Mouse (Mus musculus): ENCODE measurements at regions not wholly inside any gene's neighbourhood (a gene's known extent, or its start where the extent isn't known, plus 50 kb on each side); places are given as distances from the start of the nearest gene placed in this dataset.

DNA sequence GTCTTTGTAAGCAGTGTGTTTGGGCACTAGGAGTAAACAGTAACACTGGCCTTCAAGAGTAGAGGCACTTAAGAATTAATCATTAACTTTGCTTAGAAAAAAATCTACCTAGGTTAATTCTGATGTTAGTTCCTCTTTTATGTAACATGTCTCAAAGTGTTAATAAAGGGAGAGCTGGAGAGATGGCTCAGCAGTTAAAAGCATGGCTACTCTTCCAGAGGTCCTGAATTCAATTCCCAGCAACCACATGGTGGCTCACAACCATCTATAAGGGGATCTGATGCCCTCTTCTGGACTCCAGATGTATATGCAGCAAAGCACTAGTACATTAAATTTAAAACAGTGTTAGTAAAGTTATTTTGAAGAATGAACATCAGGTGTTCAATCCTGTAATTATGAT is 195.9 kb upstream of the Mkln1 start:
- no peak for DNase-seq (ENCODE audit: low spot score)
- Histone ChIP-seq H3K27ac (replicated peaks; ENCODE audit: low read depth, low read length) (no peak overlapping the region), H3K4me1 (ENCODE audit: control insufficient read depth, insufficient read depth, low read length) (no peaks in the 10 kb centered on the region), H3K27me3 (ENCODE audit: control insufficient read depth, insufficient read depth, low read length) (no peaks in the 10 kb centered on the region), H3K9ac (replicated peaks; ENCODE audit: low read length) (no peak overlapping the region), H3K4me2 (ENCODE audit: low read depth, low read length) (no peak overlapping the region), H3K4me3 (ENCODE audit: low read depth, low read length) (no peak overlapping the region), H3K9me3 (replicated peaks; ENCODE audit: control insufficient read depth, low read length) (no peaks in the 10 kb centered on the region), H3K36me3 (replicated peaks; ENCODE audit: control insufficient read depth, insufficient read depth, low read depth, low read length) (no peaks in the 10 kb centered on the region)
- no peak for ATAC-seq (replicated peaks; ENCODE audit: insufficient number of reproducible peaks, low FRiP score, low TSS enrichment, low read depth)

DNA sequence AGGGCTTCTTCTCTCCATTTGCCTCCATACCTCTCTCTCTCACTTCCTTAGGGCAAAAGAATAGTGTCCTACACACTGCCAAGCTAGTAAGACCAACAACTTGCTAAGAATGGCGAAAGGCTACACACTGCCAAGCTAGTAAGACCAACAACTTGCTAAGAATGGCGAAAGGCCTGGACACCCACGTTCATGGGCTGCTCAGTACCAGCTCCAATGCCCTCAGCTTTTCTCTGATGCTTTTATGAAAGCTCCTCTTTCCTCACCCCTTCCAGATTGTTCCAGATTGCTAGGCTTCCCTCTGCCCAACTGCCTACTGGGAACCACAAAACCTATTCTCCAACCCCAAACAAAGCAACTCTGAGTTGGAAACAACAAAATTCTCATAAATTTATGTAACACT is 194.1 kb upstream of the Mkln1 start:
- H3K4me3 ChIP-seq (ENCODE audit: low read depth, low read length) = no peak overlapping the region
- WGBS = 88% methylated on average over 3 of the region's 3 CpGs
- H3K27ac ChIP-seq (replicated peaks; ENCODE audit: low read depth, low read length) = no peak overlapping the region
- DNase-seq (ENCODE audit: low spot score) (no peak), ATAC-seq (replicated peaks; ENCODE audit: insufficient number of reproducible peaks, low FRiP score, low TSS enrichment, low read depth) (no peak)
- H3K4me1 ChIP-seq (ENCODE audit: control insufficient read depth, insufficient read depth, low read length) = no peaks in the 10 kb centered on the region
- no peak overlapping the region for H3K9ac ChIP-seq (replicated peaks; ENCODE audit: low read length)
- no peaks in the 10 kb centered on the region for H3K9me3 ChIP-seq (replicated peaks; ENCODE audit: control insufficient read depth, low read length)
- no peaks in the 10 kb centered on the region for H3K36me3 ChIP-seq (replicated peaks; ENCODE audit: control insufficient read depth, insufficient read depth, low read depth, low read length)
- no peak overlapping the region for H3K4me2 ChIP-seq (ENCODE audit: low read depth, low read length)
- H3K27me3 ChIP-seq (ENCODE audit: control insufficient read depth, insufficient read depth, low read length) = no peaks in the 10 kb centered on the region

DNA sequence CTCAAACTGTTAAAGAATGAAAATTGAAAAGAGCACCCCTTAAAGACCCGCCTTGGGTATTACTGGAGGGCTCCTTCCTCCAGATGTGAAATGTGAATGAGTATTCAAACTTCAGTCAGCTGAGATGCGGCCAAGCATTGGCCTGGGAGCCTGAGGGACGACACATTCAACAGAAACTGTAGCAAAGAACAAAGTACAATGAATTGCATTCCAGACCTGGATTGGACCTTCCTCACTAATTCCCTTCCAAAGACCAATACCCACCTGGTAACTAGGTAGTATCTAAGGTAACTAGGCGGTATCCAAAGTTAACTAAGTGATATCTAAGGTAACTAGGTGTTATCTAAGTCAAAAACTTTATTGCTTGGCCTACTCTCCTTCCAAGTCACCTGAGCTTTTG is 193.7 kb upstream of the Mkln1 start:
- DNase-seq (ENCODE audit: low spot score) = no peak
- H3K4me2 ChIP-seq (ENCODE audit: low read depth, low read length) = no peak overlapping the region
- H3K27ac ChIP-seq (replicated peaks; ENCODE audit: low read depth, low read length) = no peak overlapping the region
- H3K27me3 ChIP-seq (ENCODE audit: control insufficient read depth, insufficient read depth, low read length) = no peaks in the 10 kb centered on the region
- no peaks in the 10 kb centered on the region for H3K4me1 ChIP-seq (ENCODE audit: control insufficient read depth, insufficient read depth, low read length)
- no peaks in the 10 kb centered on the region for H3K36me3 ChIP-seq (replicated peaks; ENCODE audit: control insufficient read depth, insufficient read depth, low read depth, low read length)
- no peaks in the 10 kb centered on the region for H3K9me3 ChIP-seq (replicated peaks; ENCODE audit: control insufficient read depth, low read length)
- 85% methylated on average over 4 of the region's 4 CpGs for WGBS
- no peak for ATAC-seq (replicated peaks; ENCODE audit: insufficient number of reproducible peaks, low FRiP score, low TSS enrichment, low read depth)
- no peak overlapping the region for H3K9ac ChIP-seq (replicated peaks; ENCODE audit: low read length)
- H3K4me3 ChIP-seq (ENCODE audit: low read depth, low read length) = no peak overlapping the region

DNA sequence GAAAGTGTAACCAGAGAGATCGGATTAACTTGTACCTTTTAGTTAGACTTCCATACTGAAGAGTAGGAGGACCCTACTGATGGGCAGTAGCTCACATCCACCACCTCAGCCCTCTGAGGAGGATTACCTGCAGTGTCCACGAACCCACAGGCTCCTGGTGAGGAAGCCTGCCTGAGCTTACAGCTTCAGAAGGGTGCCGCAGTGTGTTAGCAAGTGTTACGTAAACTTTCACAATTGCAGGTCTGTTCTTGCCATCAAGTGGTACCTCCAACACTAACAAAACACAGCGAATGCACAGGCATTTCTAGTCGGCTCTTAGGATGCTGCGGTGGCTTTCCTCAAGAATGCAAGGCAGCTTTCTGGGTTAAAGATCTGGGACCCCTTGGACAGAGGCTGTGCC is 192.4 kb upstream of the Mkln1 start:
- Histone ChIP-seq H3K27ac (replicated peaks; ENCODE audit: low read depth, low read length) (no peak overlapping the region), H3K4me1 (ENCODE audit: control insufficient read depth, insufficient read depth, low read length) (no peaks in the 10 kb centered on the region), H3K27me3 (ENCODE audit: control insufficient read depth, insufficient read depth, low read length) (no peaks in the 10 kb centered on the region), H3K36me3 (replicated peaks; ENCODE audit: control insufficient read depth, insufficient read depth, low read depth, low read length) (no peaks in the 10 kb centered on the region), H3K9ac (replicated peaks; ENCODE audit: low read length) (no peak overlapping the region), H3K9me3 (replicated peaks; ENCODE audit: control insufficient read depth, low read length) (no peaks in the 10 kb centered on the region), H3K4me2 (ENCODE audit: low read depth, low read length) (no peak overlapping the region), H3K4me3 (ENCODE audit: low read depth, low read length) (no peak overlapping the region)
- DNase-seq (ENCODE audit: low spot score) (no peak), ATAC-seq (replicated peaks; ENCODE audit: insufficient number of reproducible peaks, low FRiP score, low TSS enrichment, low read depth) (no peak)
- 82% methylated on average over 7 of the region's 7 CpGs for WGBS

DNA sequence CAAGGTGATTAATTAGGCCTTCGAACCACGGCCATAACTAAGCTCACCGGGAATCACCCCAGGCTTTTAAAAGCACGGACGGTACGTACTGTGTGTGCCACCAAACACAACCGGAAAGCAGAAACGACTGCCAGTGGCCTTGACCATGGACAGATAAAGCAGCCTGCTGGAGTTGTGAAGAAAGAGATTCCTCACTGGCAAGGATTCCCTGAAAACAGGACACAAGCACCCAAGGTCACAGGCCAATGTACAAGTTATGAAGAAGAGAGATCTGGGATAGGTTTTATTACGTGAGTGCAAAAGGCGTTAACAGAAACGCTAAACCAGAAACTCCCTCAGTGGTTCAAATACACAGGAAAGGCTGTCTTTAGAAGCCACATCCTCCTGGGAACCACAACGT is 191.3 kb upstream of the Mkln1 start:
- Histone ChIP-seq H3K4me2 (ENCODE audit: low read depth, low read length) (no peak overlapping the region), H3K36me3 (replicated peaks; ENCODE audit: control insufficient read depth, insufficient read depth, low read depth, low read length) (no peaks in the 10 kb centered on the region), H3K9me3 (replicated peaks; ENCODE audit: control insufficient read depth, low read length) (no peaks in the 10 kb centered on the region), H3K9ac (replicated peaks; ENCODE audit: low read length) (no peak overlapping the region), H3K27me3 (ENCODE audit: control insufficient read depth, insufficient read depth, low read length) (no peaks in the 10 kb centered on the region), H3K27ac (replicated peaks; ENCODE audit: low read depth, low read length) (no peak overlapping the region), H3K4me1 (ENCODE audit: control insufficient read depth, insufficient read depth, low read length) (no peaks in the 10 kb centered on the region), H3K4me3 (ENCODE audit: low read depth, low read length) (no peak overlapping the region)
- no peak for DNase-seq (ENCODE audit: low spot score)
- ATAC-seq (replicated peaks; ENCODE audit: insufficient number of reproducible peaks, low FRiP score, low TSS enrichment, low read depth) = no peak
- 89% methylated on average over 12 of the region's 12 CpGs for WGBS

DNA sequence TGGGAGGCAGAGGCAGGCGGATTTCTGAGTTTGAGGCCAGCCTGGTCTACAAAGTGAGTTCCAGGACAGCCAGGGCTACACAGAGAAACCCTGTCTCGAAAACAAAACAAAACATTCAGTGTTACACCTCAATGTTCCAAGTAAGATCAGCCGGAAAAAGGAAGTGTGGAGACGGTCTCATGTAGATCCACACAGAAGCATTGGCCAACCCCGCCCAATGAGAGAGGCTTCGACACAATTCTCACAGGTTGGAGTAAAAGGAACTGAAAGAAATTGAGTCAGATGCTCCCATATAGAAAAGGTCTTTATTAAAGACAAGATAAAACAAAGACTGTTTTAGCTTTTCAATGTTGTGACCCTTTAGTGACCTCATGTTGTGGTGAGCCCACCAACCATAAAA is 190.3 kb upstream of the Mkln1 start:
- Histone ChIP-seq H3K27ac (replicated peaks; ENCODE audit: low read depth, low read length) (no peak overlapping the region), H3K9me3 (replicated peaks; ENCODE audit: control insufficient read depth, low read length) (no peaks in the 10 kb centered on the region), H3K27me3 (ENCODE audit: control insufficient read depth, insufficient read depth, low read length) (no peaks in the 10 kb centered on the region), H3K4me1 (ENCODE audit: control insufficient read depth, insufficient read depth, low read length) (no peaks in the 10 kb centered on the region), H3K4me3 (ENCODE audit: low read depth, low read length) (no peak overlapping the region), H3K4me2 (ENCODE audit: low read depth, low read length) (no peak overlapping the region), H3K36me3 (replicated peaks; ENCODE audit: control insufficient read depth, insufficient read depth, low read depth, low read length) (no peaks in the 10 kb centered on the region), H3K9ac (replicated peaks; ENCODE audit: low read length) (no peak overlapping the region)
- DNase-seq (ENCODE audit: low spot score) = no peak
- WGBS = 91% methylated on average over 6 of the region's 6 CpGs
- no peak for ATAC-seq (replicated peaks; ENCODE audit: insufficient number of reproducible peaks, low FRiP score, low TSS enrichment, low read depth)

DNA sequence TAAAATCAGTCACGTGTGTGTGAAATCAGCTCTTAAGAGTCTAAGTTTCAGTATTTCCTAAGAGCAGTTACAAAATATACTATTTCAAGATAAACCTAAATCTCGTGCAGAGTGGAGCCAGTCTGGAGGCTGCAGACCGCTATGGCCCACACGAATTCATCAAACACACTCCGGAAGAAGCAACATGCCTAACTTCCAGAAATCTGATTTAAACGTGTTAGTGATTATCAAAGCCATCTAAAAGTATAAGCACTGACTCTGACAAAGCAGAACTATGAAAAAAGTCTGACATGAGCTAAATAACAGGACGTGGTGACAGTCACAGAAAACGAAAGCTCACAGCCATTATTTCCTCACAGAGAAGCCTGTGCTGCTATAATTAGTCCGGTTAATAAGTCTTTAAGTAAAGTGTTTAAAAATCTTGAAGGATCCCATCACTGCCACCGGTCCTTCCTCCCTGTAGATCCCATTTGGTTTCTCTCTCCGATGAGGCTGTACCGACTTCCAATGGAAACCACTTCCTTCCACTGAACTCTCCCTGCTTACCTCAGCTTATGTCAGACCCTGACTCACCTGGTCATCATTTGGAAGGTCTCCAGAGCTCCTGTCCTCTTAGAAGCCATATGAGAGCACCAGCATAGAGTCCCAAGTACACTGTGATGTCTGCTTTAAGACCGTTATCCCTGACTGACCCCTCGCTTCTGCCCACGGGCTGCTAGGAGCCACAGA is 189.0 kb upstream of the Mkln1 start:
- DNase-seq (ENCODE audit: low spot score) (no peak), ATAC-seq (replicated peaks; ENCODE audit: insufficient number of reproducible peaks, low FRiP score, low TSS enrichment, low read depth) (no peak)
- Histone ChIP-seq H3K27me3 (ENCODE audit: control insufficient read depth, insufficient read depth, low read length) (no peaks in the 10 kb centered on the region), H3K9ac (replicated peaks; ENCODE audit: low read length) (no peak overlapping the region), H3K36me3 (replicated peaks; ENCODE audit: control insufficient read depth, insufficient read depth, low read depth, low read length) (no peaks in the 10 kb centered on the region), H3K27ac (replicated peaks; ENCODE audit: low read depth, low read length) (no peak overlapping the region), H3K4me2 (ENCODE audit: low read depth, low read length) (no peak overlapping the region), H3K4me3 (ENCODE audit: low read depth, low read length) (no peak overlapping the region), H3K9me3 (replicated peaks; ENCODE audit: control insufficient read depth, low read length) (no peaks in the 10 kb centered on the region), H3K4me1 (ENCODE audit: control insufficient read depth, insufficient read depth, low read length) (no peaks in the 10 kb centered on the region)
- 83% methylated on average over 15 of the region's 15 CpGs for WGBS

DNA sequence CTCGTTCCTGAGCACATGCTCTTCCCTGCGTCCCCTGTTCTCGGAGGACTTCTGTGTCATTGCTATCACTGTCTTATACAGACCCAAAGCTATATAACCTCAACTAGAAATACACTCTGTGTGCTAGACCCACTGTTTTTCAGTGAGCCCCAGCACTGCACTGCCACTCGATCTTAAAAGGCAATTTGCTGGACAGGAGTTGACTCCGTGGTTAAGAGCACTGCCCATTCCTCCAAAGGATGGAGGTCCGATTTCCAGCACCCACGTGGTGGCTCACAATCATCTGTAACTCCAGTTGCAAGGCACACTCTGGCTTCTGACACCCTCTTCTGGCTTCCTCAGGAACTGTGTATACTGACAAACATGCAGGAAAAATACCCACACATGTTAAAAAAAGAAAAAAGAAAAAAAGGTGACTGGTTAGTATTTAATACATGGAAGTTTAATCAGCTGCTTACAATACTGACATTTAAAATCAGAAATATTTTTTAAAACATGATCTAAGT is 188.3 kb upstream of the Mkln1 start:
- ATAC-seq (replicated peaks; ENCODE audit: insufficient number of reproducible peaks, low FRiP score, low TSS enrichment, low read depth) = no peak
- WGBS = 71% methylated on average over 7 of the region's 7 CpGs
- no peaks in the 10 kb centered on the region for H3K36me3 ChIP-seq (replicated peaks; ENCODE audit: control insufficient read depth, insufficient read depth, low read depth, low read length)
- no peak for DNase-seq (ENCODE audit: low spot score)
- H3K27me3 ChIP-seq (ENCODE audit: control insufficient read depth, insufficient read depth, low read length) = no peaks in the 10 kb centered on the region
- no peak overlapping the region for H3K4me2 ChIP-seq (ENCODE audit: low read depth, low read length)
- no peaks in the 10 kb centered on the region for H3K9me3 ChIP-seq (replicated peaks; ENCODE audit: control insufficient read depth, low read length)
- H3K9ac ChIP-seq (replicated peaks; ENCODE audit: low read length) = no peak overlapping the region
- no peaks in the 10 kb centered on the region for H3K4me1 ChIP-seq (ENCODE audit: control insufficient read depth, insufficient read depth, low read length)
- H3K27ac ChIP-seq (replicated peaks; ENCODE audit: low read depth, low read length) = no peak overlapping the region
- no peak overlapping the region for H3K4me3 ChIP-seq (ENCODE audit: low read depth, low read length)
